Mouse (Mus musculus) heart, adult 2 months (tissue): ENCODE measurements at regions not wholly inside any gene's neighbourhood (a gene's known extent, or its start where the extent isn't known, plus 50 kb on each side); places are given as distances from the start of the nearest gene placed in this dataset.

Source experiments
- CTCF ChIP-seq: fragments of 200-600 bp; IDR thresholded peaks from 2 replicates; pipeline ENCODE4 v1.8.1; 2022; ENCODE audit warnings: antibody characterized with exemption, mild to moderate bottlenecking, moderate library complexity
- POLR2A ChIP-seq: fragments of 200-500 bp; IDR thresholded peaks from 2 replicates; pipeline ENCODE4 v1.6.1; 2011; ENCODE audit warnings: mild to moderate bottlenecking, low read depth, low read length, control low read depth; ENCODE audit not compliant: insufficient read depth

DNA sequence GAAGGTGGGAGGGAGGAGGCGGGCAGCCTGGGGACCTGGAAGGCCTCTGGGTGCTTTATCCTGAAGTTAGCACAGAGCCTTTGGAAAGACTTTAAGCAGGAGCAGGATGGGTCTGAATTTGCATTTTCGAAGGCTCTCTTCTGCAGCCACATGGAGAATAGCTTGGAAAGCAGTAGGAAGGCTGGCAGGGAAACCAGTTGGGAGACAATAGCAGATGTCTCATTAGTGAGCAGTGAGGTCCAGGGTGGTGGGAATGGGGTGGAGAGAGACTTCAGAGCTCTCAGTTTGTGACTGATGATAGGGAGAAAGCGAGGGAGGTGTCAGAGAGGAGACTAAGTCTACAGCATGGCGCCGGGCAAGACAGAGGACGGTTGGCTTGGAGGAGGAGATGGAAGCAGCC lies 199.1 kb downstream of the Cbln1 start:
- no peak for TF ChIP-seq POLR2A
- TF ChIP-seq CTCF = no peak
